Mouse (Mus musculus): ENCODE data around the gene Aoc2.

GRCm38 (mm10) chr11:101324763-101325162, at the start of gene Aoc2:
- TF ChIP-seq GATA1 (IDR thresholded peaks at IDR 0.05; ENCODE audit: low read length) (no peak), TAL1 (IDR thresholded peaks at IDR 0.05; ENCODE audit: low read length) (no peak)
